Mouse (Mus musculus) left cerebral cortex, adult 18-20 months (tissue): ENCODE results near the gene Rpl19. TPM values are rescaled to one million over a fixed set of nuclear protein-coding genes. Genes with fewer than 3 reads are reported as not detected.
A peak's percentile ranks its signal among the peaks of the same experiment; 100 is the strongest.

Experiments
- DNase-seq, 2 experiments: peaks; one replicate each; pipeline ENCODE4 v3.0.0; 2021 to 2022; ENCODE audit warnings: low spot score in 2 of 2, mixed read lengths in 1 of 2
- microRNA-seq, 2 experiments: library from miRNA; unstranded; fragments of <30 nt; microRNA quantifications; one replicate each; pipeline ENCODE4 v1.2.0; 2021
- total RNA-seq, 2 experiments: library from RNA; stranded (reverse); gene quantifications; 2 replicates each; pipeline ENCODE4 v1.2.3; 2021

Rpl19 gene
- total RNA-seq, 2 experiments from 2014 or later = 627 to 650 TPM

GRCm38 (mm10) chr11:98050940-98051339, 24.4 kb downstream of the Rpl19 start:
- DNase-seq = no peak

- DNase-seq = no peak
Observed at GRCm38 (mm10) chr11:98051611-98052128, 25.2 kb downstream of the Rpl19 start.

- DNase-seq = peak; percentile 36 to 60
Observed at GRCm38 (mm10) chr11:98052129-98052988, 25.8 kb downstream of the Rpl19 start.

- peak; percentile 66 to 77 for DNase-seq
Observed at GRCm38 (mm10) chr11:98052989-98053834, 26.7 kb downstream of the Rpl19 start, which contains the start of gene Stac2. Gene Stac2, minus strand, starts transcription at chr11:98053462.

- DNase-seq = peak; percentile 44 to 62
Observed at GRCm38 (mm10) chr11:98057466-98057865, 31.0 kb downstream of the Rpl19 start.

- no peak for DNase-seq
Observed at GRCm38 (mm10) chr11:98057998-98058397, 31.5 kb downstream of the Rpl19 start.

GRCm38 (mm10) chr11:98059662-98060061, 33.2 kb downstream of the Rpl19 start:
- DNase-seq = peak; percentile 31 to 47

- peak; percentile 50 to 68 for DNase-seq
Observed at GRCm38 (mm10) chr11:98060104-98060692, 33.7 kb downstream of the Rpl19 start.

- DNase-seq = no peak
Observed at GRCm38 (mm10) chr11:98061441-98061840, 34.9 kb downstream of the Rpl19 start.

GRCm38 (mm10) chr11:98061904-98062562, 35.5 kb downstream of the Rpl19 start:
- peak in 1 of 2 experiments; percentile 70 for DNase-seq

GRCm38 (mm10) chr11:98066201-98066600, 39.7 kb downstream of the Rpl19 start:
- no peak for DNase-seq

- no peak for DNase-seq
Observed at GRCm38 (mm10) chr11:98067255-98067654, 40.7 kb downstream of the Rpl19 start.

- DNase-seq = no peak
Observed at GRCm38 (mm10) chr11:98073442-98073841, 46.9 kb downstream of the Rpl19 start.

- DNase-seq = peak; percentile 93 to 97
Observed at GRCm38 (mm10) chr11:98075195-98075808, 48.8 kb downstream of the Rpl19 start.

GRCm38 (mm10) chr11:98077086-98077485, 50.6 kb downstream of the Rpl19 start:
- no peak for DNase-seq

Small RNA genes within 50 kb of the gene (microRNA-seq; reads per million reads assigned to microRNA genes)
- gene Gm27597 = 0 reads per million in 2 experiments

Other genes with a start within 250 kb of the Rpl19 start
- 100 to 1,000 TPM; 351 to 356 TPM for gene Rpl23, start 244.3 kb upstream of the Rpl19 start, total RNA-seq
- gene Lasp1, start 227.7 kb upstream of the Rpl19 start, total RNA-seq = 100 to 1,000 TPM; 165 to 168 TPM
- gene B230217C12Rik, start 185.9 kb upstream of the Rpl19 start, total RNA-seq = 10 to 100 TPM; 73.9 to 75.8 TPM
- 1 to 10 TPM; 3.6 to 4.5 TPM for gene Fbxo47, start 142.6 kb upstream of the Rpl19 start, total RNA-seq
- 10 to 100 TPM; 42.2 to 46.7 TPM for gene Plxdc1, start 40.3 kb upstream of the Rpl19 start, total RNA-seq
- 1 to 10 TPM; 1.4 to 1.9 TPM for gene Arl5c, start 30.5 kb upstream of the Rpl19 start, total RNA-seq
- gene Cacnb1, start 3.7 kb upstream of the Rpl19 start, total RNA-seq = 100 to 1,000 TPM; 154 to 170 TPM
- gene Stac2, start 26.8 kb downstream of the Rpl19 start, total RNA-seq = 100 to 1,000 TPM in 1 of 2 experiments, 10 to 100 TPM in 1; 86.3 to 109 TPM
- 10 to 100 TPM; 33.4 to 35.9 TPM for gene Fbxl20, start 123.7 kb downstream of the Rpl19 start, total RNA-seq
- 10 to 100 TPM; 51.1 to 52.4 TPM for gene Med1, start 166.6 kb downstream of the Rpl19 start, total RNA-seq
- 10 to 100 TPM; 34.9 to 36.2 TPM for gene Cdk12, start 176.3 kb downstream of the Rpl19 start, total RNA-seq